Mouse (Mus musculus) frontal cortex, adult 2 months (tissue): ENCODE results near the gene Cflar. TPM values are rescaled to one million over a fixed set of nuclear protein-coding genes. Genes with fewer than 3 reads are reported as not detected.

Experiments
- polyA plus RNA-seq: library from polyadenylated mRNA; depleted of rRNA; stranded (reverse); fragments of >200 nt; gene quantifications from 2 replicates; pipeline ENCODE4 v1.2.3, GENCODE M21; 2012; rRNA removed

Cflar gene
- polyA plus RNA-seq, 1 experiment: 20.7 TPM

Other genes with a start within 250 kb of the Cflar start
- gene Orc2, start 206.4 kb upstream of the Cflar start, polyA plus RNA-seq: 21.1 and 25.8 TPM in 2 replicates
- 21.3 and 24.3 TPM in 2 replicates for gene Fam126b, start 125.2 kb upstream of the Cflar start, polyA plus RNA-seq
- gene Ndufb3, start 125.1 kb upstream of the Cflar start, polyA plus RNA-seq: 241 and 293 TPM in 2 replicates
- not detected in 2 replicates for gene Als2cr12, start 15.5 kb upstream of the Cflar start, polyA plus RNA-seq
- 2.9 and 3.4 TPM in 2 replicates for gene Casp8, start 83.9 kb downstream of the Cflar start, polyA plus RNA-seq